Mouse (Mus musculus) embryonic facial prominence, embryonic 13.5 days (tissue): ENCODE measurements around the gene Olfr1337. TPM values are rescaled to one million over a fixed set of nuclear protein-coding genes. Genes with fewer than 3 reads are reported as not detected.
"Not testable (repeated sequence)": the region's sequence is repeated elsewhere in the genome, so short reads cannot be mapped to it uniquely, and the experiment has no call there.

Experiments
- ATAC-seq: fragments of 200-750 bp; cut with Nextera tagmentation; 2 replicates; pipeline ENCODE4 v1.8.0; 2017; ENCODE audit warnings: low read depth; ENCODE audit not compliant: insufficient number of reproducible peaks, insufficient read depth, low FRiP score, low TSS enrichment
- H3K27ac ChIP-seq: fragments of 300-500 bp; sonication (generic); 2 replicates; pipeline ENCODE4 v1.5.1; 2015; ENCODE audit warnings: moderate library complexity, mild to moderate bottlenecking, inconsistent platforms
- H3K27me3 ChIP-seq: fragments of 300-500 bp; sonication (generic); 2 replicates; pipeline ENCODE4 v1.6.1; 2015; ENCODE audit warnings: mild to moderate bottlenecking, inconsistent platforms
- H3K36me3 ChIP-seq: fragments of 300-500 bp; sonication (generic); 2 replicates; pipeline ENCODE4 v1.6.1; 2015; ENCODE audit warnings: mild to moderate bottlenecking, inconsistent platforms
- H3K4me1 ChIP-seq: fragments of 300-500 bp; sonication (generic); 2 replicates; pipeline ENCODE4 v1.6.1; 2015; ENCODE audit warnings: inconsistent platforms
- H3K4me2 ChIP-seq: fragments of 300-500 bp; sonication (generic); 2 replicates; pipeline ENCODE4 v1.6.1; 2015; ENCODE audit warnings: moderate library complexity, mild to moderate bottlenecking, inconsistent platforms
- H3K4me3 ChIP-seq: fragments of 300-500 bp; sonication (generic); 2 replicates; pipeline ENCODE4 v1.5.1; 2015; ENCODE audit warnings: mild to moderate bottlenecking, inconsistent platforms
- H3K9ac ChIP-seq: fragments of 300-500 bp; sonication (generic); 2 replicates; pipeline ENCODE4 v1.6.1; 2015; ENCODE audit warnings: mild to moderate bottlenecking, inconsistent platforms
- H3K9me3 ChIP-seq: fragments of 300-500 bp; sonication (generic); 2 replicates; pipeline ENCODE4 v1.6.1; 2016; ENCODE audit warnings: inconsistent platforms
- WGBS: fragments of 180-500 bp; shearing (Covaris S2); methylation state at CpG from one replicate; pipeline ENCODE4 v1.1.7; 2015; ENCODE audit warnings: mixed read lengths; 5-methylcytosine and 5-hydroxymethylcytosine counted together
- polyA plus RNA-seq: library from polyadenylated mRNA; unstranded; fragments of >200 nt; fragmentation: Nextera tagmentation; extraction: Ambion mirVana; gene quantifications from 2 replicates; pipeline ENCODE4 v1.2.1, GENCODE M21; 2015

Gene Olfr1337
- not detected in 2 replicates for polyA plus RNA-seq

DNA sequence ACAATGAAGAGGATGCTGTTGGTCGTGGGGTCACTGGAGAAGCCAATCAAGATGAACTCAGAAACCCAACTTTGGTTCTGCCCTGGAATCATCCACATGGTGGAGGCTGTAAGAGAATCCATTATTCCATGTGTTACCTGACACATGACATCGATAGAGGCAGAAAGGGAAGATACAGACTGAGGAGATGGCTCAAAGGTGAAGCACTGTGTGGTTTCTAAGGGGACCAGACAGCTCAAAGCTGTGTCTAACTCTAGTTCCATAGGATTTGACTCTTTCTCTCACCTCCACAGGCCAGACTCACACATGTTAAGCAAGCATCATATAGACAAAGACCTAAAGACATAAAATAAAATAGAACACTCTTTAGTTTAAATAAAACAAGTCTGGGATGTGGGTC, at the start of gene Olfr1337:
Olfr1337 (minus strand) TSS at position 101 of the 400 bp plus-strand sequence.
- WGBS: 77% methylated on average over 2 of the region's 2 CpGs
- H3K4me3 ChIP-seq: no peak within 1 kb of the TSS

DNA sequence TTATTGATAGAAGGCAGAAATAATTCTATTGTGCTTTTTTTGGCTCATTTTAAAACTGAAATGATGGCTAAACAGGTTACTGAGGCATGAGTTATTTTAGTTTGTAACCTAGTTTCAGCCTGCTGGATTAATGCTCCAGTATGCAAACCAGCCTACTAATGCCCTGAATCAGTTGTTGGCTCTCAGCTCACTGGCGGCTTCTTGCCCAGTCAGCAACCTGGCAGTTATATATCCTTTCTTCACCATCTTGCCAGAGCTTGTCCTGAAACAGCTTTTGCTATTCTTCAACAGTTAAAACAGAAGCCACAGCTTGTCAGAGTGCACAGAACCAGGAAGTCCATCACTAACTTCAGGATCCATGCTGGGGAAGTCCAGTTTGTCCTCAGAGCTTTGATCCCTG, 36.5 kb upstream of the Olfr1337 start:
- Histone ChIP-seq H3K36me3 (no peaks in the 10 kb centered on the region), H3K4me1 (no peaks in the 10 kb centered on the region), H3K9me3 (no peaks in the 10 kb centered on the region), H3K27me3 (no peaks in the 10 kb centered on the region), H3K9ac (no peak overlapping the region), H3K27ac (no peak overlapping the region), H3K4me2 (no peak overlapping the region), H3K4me3 (no peak overlapping the region)
- ATAC-seq: no peak
- 95% methylated on average over 1 of the region's 1 CpGs for WGBS

More for the DNA sequence above, at the start of gene Olfr1337:
- H3K36me3 ChIP-seq: no peaks in the 10 kb centered on the region
- H3K27ac ChIP-seq: no peak within 1 kb of the TSS
- H3K27me3 ChIP-seq: no peaks in the 10 kb centered on the region
- no peak within 1 kb of the TSS for H3K9ac ChIP-seq
- H3K4me2 ChIP-seq: no peak within 1 kb of the TSS
- H3K9me3 ChIP-seq: no peaks in the 10 kb centered on the region
- no peak for ATAC-seq
- H3K4me1 ChIP-seq: no peaks in the 10 kb centered on the region

GRCm38 (mm10) chr4:118809844-118810243, 27.5 kb upstream of the Olfr1337 start, which contains the start of gene Olfr1335:
Olfr1335 (minus strand) TSS chr4:118809944.
- Histone ChIP-seq H3K9me3 (no peaks in the 10 kb centered on the region), H3K27ac (no peak within 1 kb of the TSS), H3K4me2 (no peak within 1 kb of the TSS), H3K36me3 (no peaks in the 10 kb centered on the region), H3K4me1 (no peaks in the 10 kb centered on the region), H3K27me3 (no peaks in the 10 kb centered on the region), H3K4me3 (no peak within 1 kb of the TSS), H3K9ac (no peak within 1 kb of the TSS)
- no peak for ATAC-seq
- 85% methylated on average over 4 of the region's 4 CpGs for WGBS

DNA sequence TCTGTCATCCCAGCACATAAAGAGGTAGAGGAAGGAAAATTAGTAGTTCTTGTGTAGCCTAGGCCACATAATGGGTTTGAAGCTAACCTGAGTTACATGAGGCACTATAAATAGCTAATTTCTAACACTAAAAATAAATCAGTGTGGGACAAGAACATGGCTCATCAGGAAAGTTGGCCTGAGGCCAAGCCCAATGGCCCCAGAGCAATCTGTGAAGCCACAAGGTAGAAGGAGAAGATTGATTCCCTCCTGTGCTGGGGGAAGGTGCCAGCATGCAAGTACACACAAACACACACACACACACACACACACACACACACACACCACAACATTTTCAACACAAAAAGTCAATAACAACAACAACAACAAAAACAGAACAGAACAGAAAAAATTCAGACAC, 10.4 kb upstream of the Olfr1337 start:
- H3K4me1 ChIP-seq, H3K27me3 ChIP-seq, H3K27ac ChIP-seq, H3K36me3 ChIP-seq, H3K9ac ChIP-seq, H3K4me3 ChIP-seq, H3K4me2 ChIP-seq, ATAC-seq, H3K9me3 ChIP-seq: not testable (repeated sequence)

GRCm38 (mm10) chr4:118758637-118759036, 23.7 kb downstream of the Olfr1337 start, which contains the start of gene Olfr1338:
Olfr1338 (minus strand) TSS chr4:118758737.
- Histone ChIP-seq H3K4me2 (no peak within 1 kb of the TSS), H3K9ac (no peak within 1 kb of the TSS), H3K27ac (no peak within 1 kb of the TSS), H3K9me3 (no peaks in the 10 kb centered on the region), H3K27me3 (no peaks in the 10 kb centered on the region), H3K4me1 (no peaks in the 10 kb centered on the region), H3K4me3 (no peak within 1 kb of the TSS), H3K36me3 (no peaks in the 10 kb centered on the region)
- ATAC-seq: no peak
- 79% methylated on average over 1 of the region's 1 CpGs for WGBS

GRCm38 (mm10) chr4:118741881-118742280, 40.5 kb downstream of the Olfr1337 start:
- Histone ChIP-seq H3K9ac (no peak overlapping the region), H3K4me3 (no peak overlapping the region), H3K4me1 (no peaks in the 10 kb centered on the region), H3K27me3 (peaks cover 45% of the 10 kb centered on the region), H3K36me3 (no peaks in the 10 kb centered on the region), H3K9me3 (peaks cover 7% of the 10 kb centered on the region), H3K4me2 (no peak overlapping the region), H3K27ac (no peak overlapping the region)
- ATAC-seq: no peak
- 5% methylated on average over 16 of the region's 16 CpGs for WGBS

- Histone ChIP-seq H3K4me3 (no peak overlapping the region), H3K4me1 (no peaks in the 10 kb centered on the region), H3K36me3 (no peaks in the 10 kb centered on the region), H3K9me3 (peaks cover under 1% of the 10 kb centered on the region; the same call in 1 of the 2 replicates), H3K27me3 (peaks cover 45% of the 10 kb centered on the region), H3K27ac (no peak overlapping the region), H3K9ac (no peak overlapping the region), H3K4me2 (no peak overlapping the region)
- 7% methylated on average over 11 of the region's 11 CpGs for WGBS
- ATAC-seq: no peak
Measured at GRCm38 (mm10) chr4:118740988-118741698, 41.2 kb downstream of the Olfr1337 start.

- H3K4me3 ChIP-seq: no peak overlapping the region
- 57% methylated on average over 3 of the region's 3 CpGs for WGBS
Measured at GRCm38 (mm10) chr4:118739574-118739973, 42.8 kb downstream of the Olfr1337 start.

DNA sequence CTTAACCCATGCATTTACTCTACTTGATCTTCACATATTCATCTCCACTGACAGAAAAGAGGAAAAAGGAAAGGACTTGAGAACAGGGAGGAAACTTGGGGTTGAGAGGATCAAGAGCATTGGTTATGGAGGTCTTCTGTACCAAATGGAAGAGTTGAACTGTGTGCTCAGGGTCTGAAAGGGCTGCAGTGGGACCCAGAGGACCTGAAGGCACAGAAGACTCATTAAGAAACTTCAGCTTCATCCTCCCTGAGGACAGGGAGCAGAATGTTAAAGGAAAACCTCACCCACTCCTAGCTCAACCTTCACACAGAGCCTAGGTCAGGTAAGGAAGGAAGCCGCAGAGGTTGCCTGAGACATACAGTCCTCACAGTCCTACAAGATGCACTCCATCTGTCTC, 50.5 kb downstream of the Olfr1337 start, which contains the start of gene Olfr1339:
Olfr1339 (plus strand) TSS at position 301 of the 400 bp plus-strand sequence.
- WGBS: 83% methylated on average over 1 of the region's 1 CpGs
- Histone ChIP-seq H3K27ac (no peak within 1 kb of the TSS), H3K9me3 (no peaks in the 10 kb centered on the region), H3K27me3 (no peaks in the 10 kb centered on the region), H3K9ac (no peak within 1 kb of the TSS), H3K4me1 (no peaks in the 10 kb centered on the region), H3K4me3 (no peak within 1 kb of the TSS), H3K4me2 (no peak within 1 kb of the TSS), H3K36me3 (no peaks in the 10 kb centered on the region)
- no peak for ATAC-seq

More at GRCm38 (mm10) chr4:118739574-118739973, 42.8 kb downstream of the Olfr1337 start:
- no peak for ATAC-seq
- Histone ChIP-seq H3K4me1 (no peaks in the 10 kb centered on the region), H3K9ac (no peak overlapping the region), H3K27ac (no peak overlapping the region), H3K4me2 (no peak overlapping the region), H3K9me3 (no peaks in the 10 kb centered on the region), H3K27me3 (peaks cover 45% of the 10 kb centered on the region), H3K36me3 (no peaks in the 10 kb centered on the region)

Other genes with a start within 250 kb of the Olfr1337 start
- 2.8 and 3.2 TPM in 2 replicates for gene Tmem125, start 238.5 kb downstream of the Olfr1337 start, polyA plus RNA-seq
- 0.17 and 0.22 TPM in 2 replicates for gene Cfap57, start 161.8 kb downstream of the Olfr1337 start, polyA plus RNA-seq
- 141 and 164 TPM in 2 replicates for gene Ebna1bp2, start 161.8 kb downstream of the Olfr1337 start, polyA plus RNA-seq
- gene Olfr62, start 123.6 kb downstream of the Olfr1337 start, polyA plus RNA-seq: not detected in 2 replicates
- gene Olfr1342, start 89.8 kb downstream of the Olfr1337 start, polyA plus RNA-seq: 0.19 and 0.20 TPM in 2 replicates
- 0.07 TPM in 1 of 2 replicates, not detected in the other for gene Olfr1341, start 79.1 kb downstream of the Olfr1337 start, polyA plus RNA-seq
- gene Olfr1340, start 62.4 kb downstream of the Olfr1337 start, polyA plus RNA-seq: not detected in 2 replicates
- gene Olfr1339, start 50.4 kb downstream of the Olfr1337 start, polyA plus RNA-seq: not detected in 2 replicates
- 0.08 TPM in 1 of 2 replicates, not detected in the other for gene Olfr1338, start 23.8 kb downstream of the Olfr1337 start, polyA plus RNA-seq
- not detected in 2 replicates for gene Olfr1335, start 27.4 kb upstream of the Olfr1337 start, polyA plus RNA-seq
- gene Olfr1333, start 53.7 kb upstream of the Olfr1337 start, polyA plus RNA-seq: not detected in 2 replicates
- not detected in 2 replicates for gene Olfr1331, start 82.1 kb upstream of the Olfr1337 start, polyA plus RNA-seq
- gene Olfr1330, start 106.0 kb upstream of the Olfr1337 start, polyA plus RNA-seq: 0.07 TPM in 1 of 2 replicates, not detected in the other
- not detected in 2 replicates for gene Olfr1329, start 134.9 kb upstream of the Olfr1337 start, polyA plus RNA-seq
- gene Olfr1328, start 156.0 kb upstream of the Olfr1337 start, polyA plus RNA-seq: 0.06 TPM in 1 of 2 replicates, not detected in the other
- not detected in 2 replicates for gene Lao1, start 179.0 kb upstream of the Olfr1337 start, polyA plus RNA-seq